Mouse (Mus musculus) adrenal gland, postnatal 36 days (tissue): ENCODE measurements around the gene Echdc3. TPM values are rescaled to one million over a fixed set of nuclear protein-coding genes. Genes with fewer than 3 reads are reported as not detected.
A peak's percentile ranks its signal among the peaks of the same experiment; 100 is the strongest.

Experiments used
- DNase-seq, 2 experiments: peaks; one replicate each; pipeline ENCODE4 v3.0.0; 2021; ENCODE audit warnings: mixed read lengths in 1 of 2
- long read RNA-seq, 2 experiments: library from polyadenylated mRNA; stranded (forward); transcript quantifications; one replicate each; pipeline ENCODE4 v2.0.0; 2021; ENCODE audit warnings: borderline sequencing depth in 2 of 2
- total RNA-seq, 2 experiments: library from RNA; stranded (reverse); gene quantifications; 2 replicates each; pipeline ENCODE4 v1.2.3; 2021

Echdc3 gene
- total RNA-seq = 10 to 100 TPM; 29.2 to 61.5 TPM
- long read RNA-seq, experiment 1, transcript Echdc3-201 (5 exons, 1,851 nt) = major isoform, 127 of 136 reads
- long read RNA-seq, experiment 1, partial matches to known transcripts = 1 of 136 reads
- long read RNA-seq, experiment 1, other reads (novel, unspliced or antisense) = 6 of 136 reads
- long read RNA-seq, experiment 2, transcript Echdc3-201 (5 exons, 1,851 nt) = major isoform, 15 of 17 reads
- long read RNA-seq, experiment 2, partial matches to known transcripts = 0 of 17 reads
- long read RNA-seq, experiment 2, other reads (novel, unspliced or antisense) = 2 of 17 reads

DNA sequence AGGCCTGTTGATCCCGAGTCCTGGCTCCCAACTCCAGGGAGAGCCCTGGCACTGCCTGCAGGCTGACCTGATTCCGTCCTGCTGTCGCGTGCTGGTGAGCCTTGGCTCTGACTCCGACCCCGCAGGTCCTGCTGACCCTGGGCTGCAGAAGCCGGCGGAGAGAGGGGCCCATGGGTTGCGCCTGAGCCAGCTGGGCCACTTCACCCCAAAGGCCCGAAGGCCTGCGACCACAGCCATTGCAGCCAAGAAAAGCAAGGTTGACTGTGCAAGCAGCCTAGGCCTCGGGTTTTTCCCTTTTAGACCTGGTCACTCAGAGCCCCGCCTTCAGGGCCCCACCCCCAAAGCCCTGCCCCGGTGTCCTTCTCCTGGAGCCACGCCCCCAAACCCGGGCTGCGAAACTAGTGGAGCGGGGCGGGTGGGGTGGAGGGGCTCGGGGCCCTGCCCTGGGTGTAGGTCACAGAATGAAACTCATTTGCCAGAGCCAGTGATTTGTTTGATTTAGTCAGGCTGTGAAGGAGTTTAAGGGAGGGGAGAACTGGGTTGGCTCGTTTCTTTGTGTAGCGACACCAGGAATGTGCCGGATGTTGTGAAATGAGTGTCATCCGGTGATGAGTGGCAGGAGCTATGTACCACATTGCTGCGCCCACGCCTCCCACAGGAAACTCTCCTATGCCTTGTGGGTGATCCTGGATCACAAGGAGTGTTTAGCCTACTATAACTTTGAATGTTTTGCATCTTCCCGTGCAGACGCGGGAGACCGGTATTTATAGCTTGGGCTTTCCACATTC is at the start of gene Echdc3:
Gene Echdc3 (minus strand): TSS at position 310 of the 788 bp plus-strand sequence.
- peak; percentile 93 to 97 for DNase-seq

GRCm38 (mm10) chr2:6261718-6262117 is 48.9 kb upstream of the Echdc3 start:
- DNase-seq = no peak

DNA sequence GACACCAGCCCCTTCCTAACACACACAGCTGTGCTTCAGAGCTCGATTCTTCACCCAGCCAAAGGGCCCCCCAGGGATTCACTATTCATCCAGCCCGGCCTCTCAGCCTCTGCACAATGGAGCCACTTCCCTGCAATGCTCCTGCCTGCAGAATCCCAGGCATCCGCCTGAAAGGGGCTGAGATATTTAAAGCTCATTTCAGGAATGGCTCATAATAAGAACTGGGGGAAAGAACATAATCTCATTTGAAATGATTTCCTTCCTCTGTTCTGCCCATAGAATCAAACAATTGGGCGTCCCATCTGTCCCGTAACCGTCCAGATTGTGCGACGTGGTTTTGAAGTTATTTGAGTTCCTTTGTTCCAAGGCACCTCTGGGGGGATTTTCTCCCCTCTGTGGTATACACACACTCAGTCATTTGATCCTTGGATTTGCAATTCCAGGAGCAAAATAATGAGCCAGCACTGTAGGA is 48.4 kb upstream of the Echdc3 start:
- no peak for DNase-seq

DNA sequence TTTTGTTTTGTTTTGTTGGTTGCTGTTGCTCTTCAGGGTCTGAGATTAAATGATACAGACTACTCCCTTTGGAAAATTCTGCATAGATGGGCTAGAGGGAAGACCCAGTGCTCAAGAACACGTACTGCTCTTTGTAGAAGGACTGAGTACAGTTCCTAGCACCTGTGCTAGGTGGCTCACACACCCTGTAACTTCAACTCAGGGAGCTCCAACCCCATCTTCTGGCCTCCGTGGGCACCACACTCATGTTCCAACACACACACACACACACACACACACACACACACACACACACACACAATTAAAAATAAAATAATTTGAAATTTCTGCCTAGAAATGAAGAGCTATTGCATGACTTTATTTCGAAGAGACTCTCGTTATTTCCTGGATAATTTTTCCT is 47.8 kb upstream of the Echdc3 start:
- no peak for DNase-seq

DNA sequence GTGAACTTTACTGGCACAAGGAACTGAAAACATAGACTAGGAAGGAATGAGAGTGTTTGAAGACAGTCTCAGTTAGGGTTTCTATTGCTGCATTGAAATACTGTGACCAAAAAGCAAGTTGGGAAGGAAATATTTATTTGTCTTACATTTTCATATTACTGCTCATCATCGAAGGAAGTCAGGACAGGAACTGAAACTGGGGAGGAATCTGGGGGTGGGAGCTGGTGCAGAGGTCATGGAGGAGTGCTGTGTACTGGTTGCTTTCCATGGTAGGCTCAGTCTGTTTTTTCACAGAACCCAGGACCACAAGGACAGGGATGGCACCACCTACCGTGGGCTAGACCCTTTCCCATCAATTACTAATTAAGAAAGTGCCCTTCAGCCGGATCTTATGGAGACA is 46.3 kb upstream of the Echdc3 start:
- no peak for DNase-seq

DNA sequence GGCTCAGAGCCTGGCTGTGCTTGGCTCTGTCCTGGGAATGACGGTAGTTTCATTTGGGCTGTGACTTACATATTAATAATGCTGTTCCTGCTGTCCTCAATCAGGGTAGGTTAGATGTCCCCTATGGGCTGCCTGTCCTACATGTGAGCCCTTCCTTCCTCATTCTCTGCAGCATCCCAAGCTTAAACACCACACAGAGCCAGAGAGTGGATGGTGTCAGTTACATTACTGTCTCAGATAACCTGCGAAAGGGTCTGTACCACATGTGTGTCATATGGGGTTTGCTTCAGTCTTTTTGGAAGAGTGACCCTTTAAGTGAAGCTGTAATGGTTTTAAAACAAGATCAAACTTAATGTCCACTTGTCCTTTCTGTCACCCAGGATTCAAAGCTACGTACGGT is 45.2 kb upstream of the Echdc3 start:
- no peak for DNase-seq

- DNase-seq = no peak
These were observed 44.3 kb upstream of the Echdc3 start for GRCm38 (mm10) chr2:6257146-6257545.

- peak; percentile 78 to 81 for DNase-seq
These were observed 43.4 kb upstream of the Echdc3 start for GRCm38 (mm10) chr2:6255989-6256841.

- no peak for DNase-seq
These were observed 42.7 kb upstream of the Echdc3 start for GRCm38 (mm10) chr2:6255402-6255988.

DNA sequence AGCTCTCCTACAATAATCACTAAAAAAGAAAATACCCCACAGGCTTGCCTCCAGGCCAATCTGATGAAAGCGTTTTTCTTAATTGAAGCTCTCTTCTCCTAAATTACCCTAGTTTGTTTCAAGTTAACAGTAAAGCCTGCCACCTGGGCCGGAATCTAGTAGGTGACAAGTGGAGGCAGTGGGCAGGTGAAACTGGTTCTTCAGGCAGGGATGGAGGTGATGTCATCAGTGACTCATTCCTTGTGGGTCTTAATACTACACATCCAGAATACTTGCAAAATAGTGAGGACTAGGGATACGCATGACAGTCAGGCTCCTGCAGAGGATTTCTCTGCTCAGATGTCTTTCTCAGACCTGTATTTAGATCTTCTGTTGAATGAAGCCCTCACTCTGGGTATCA is 39.7 kb upstream of the Echdc3 start:
- no peak for DNase-seq

DNA sequence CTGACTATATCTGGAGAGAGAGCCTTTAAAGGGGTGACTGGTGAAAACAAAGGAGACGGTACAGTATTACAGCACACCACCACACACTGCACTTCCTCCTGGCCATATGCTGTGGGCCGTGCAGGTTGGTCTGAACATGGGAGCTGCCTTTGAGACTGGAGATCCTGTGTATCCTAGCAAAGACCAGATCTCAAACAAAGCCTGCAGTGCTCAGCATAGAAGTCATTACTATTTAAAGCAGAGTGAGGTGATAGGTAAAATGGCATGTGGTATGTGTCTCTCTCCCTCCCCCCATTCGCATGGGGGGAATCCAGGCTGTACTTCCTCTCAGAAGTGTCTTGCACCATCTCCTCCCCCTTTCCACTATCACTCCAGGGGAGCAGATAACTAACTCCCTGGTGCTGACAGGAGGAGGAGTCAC is 38.3 kb upstream of the Echdc3 start:
- DNase-seq = no peak

DNA sequence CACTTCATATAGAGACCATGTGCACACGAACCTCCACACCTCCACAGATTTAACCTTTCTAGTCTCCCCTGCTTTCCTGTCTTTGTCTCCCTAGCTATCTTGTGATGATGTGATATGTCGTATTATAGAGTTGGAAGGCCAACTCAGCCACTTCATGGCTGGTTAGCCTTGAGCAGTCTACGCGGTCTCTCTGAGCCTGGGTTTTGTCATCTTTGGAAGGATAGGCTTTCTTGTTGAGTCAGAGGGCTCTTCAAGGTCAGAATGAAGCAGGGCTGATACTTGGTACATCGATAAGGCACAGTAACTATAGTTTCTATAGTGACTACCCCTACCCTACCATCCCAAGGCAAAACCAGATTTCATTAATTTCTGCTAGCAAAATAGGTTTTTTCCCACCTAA is 28.6 kb upstream of the Echdc3 start:
- DNase-seq = peak; percentile 25 to 29

GRCm38 (mm10) chr2:6240072-6240471 is 27.2 kb upstream of the Echdc3 start:
- no peak for DNase-seq

DNA sequence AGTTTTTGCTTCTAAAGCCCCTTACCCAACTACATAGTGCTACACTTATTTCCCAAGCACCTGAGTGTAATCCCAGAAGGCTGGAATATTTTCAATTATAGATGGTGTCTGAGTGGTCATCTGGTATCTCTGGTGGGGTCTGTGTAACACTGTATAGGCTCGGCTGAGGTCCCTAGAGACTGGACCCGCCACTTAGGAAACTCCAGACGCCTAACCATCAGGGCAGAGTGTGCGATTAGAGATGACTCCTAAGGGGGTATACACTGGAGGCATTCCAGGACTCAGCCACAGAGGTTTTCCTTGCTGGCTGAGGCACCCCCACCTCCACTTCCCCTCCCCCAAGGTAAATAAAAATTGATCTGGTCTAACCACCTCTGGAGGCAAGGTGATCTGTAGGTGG is 26.5 kb upstream of the Echdc3 start:
- no peak for DNase-seq

- no peak for DNase-seq
These were observed 25.8 kb upstream of the Echdc3 start for GRCm38 (mm10) chr2:6238679-6239078.

DNA sequence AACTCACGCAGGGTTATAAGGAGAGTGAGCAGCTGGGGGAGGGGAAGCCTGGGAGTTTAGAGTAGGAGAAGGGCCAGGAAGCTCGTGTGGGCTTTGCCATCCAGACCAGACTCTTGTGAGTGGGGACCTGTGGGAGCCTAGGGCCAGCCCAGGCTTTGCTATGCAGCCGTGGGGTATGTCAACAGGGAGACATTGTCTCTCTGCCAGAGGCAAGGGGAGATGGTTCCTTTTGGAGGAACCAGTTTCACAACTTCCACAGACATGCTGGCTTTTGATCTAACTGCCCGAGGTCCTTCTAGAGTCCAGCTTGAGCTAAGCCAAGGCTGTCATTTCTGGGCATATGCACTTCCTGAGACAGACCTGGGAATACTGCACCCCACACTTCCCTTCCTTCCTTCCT is 25.4 kb upstream of the Echdc3 start:
- no peak for DNase-seq

GRCm38 (mm10) chr2:6233353-6233752 is 20.5 kb upstream of the Echdc3 start:
- no peak for DNase-seq

GRCm38 (mm10) chr2:6232755-6233154 is 19.9 kb upstream of the Echdc3 start:
- DNase-seq = no peak

- no peak for DNase-seq
These were observed 18.0 kb upstream of the Echdc3 start for GRCm38 (mm10) chr2:6230865-6231264.

GRCm38 (mm10) chr2:6229597-6230290 is 16.9 kb upstream of the Echdc3 start:
- DNase-seq = no peak

DNA sequence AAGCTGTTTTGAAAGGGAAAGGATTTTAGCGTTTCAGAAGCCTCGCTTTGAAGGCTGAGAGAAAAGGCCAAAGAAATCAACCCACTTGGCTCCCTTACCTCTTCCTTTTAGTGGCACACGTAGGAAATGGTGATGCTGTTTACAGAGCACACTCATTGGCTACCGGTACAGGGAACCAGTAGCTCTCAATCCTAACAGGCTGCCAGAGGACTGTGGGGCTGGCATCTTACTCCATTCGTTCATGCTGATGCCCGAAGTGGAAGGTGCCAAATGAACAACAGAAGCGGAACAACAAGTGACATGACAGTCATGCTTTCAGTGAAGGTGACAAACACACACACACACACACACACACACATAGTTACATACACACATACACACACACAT is 14.2 kb upstream of the Echdc3 start:
- DNase-seq = no peak
